Mouse (Mus musculus) naive thymus-derived CD4-positive, alpha-beta T cell, adult 2 months (primary cell): ENCODE results near the gene Gm20388.
A peak's percentile ranks its signal among the peaks of the same experiment; 100 is the strongest.

ENCODE experiments used
- DNase-seq: peaks from one replicate; pipeline ENCODE4 v3.0.0-alpha.2; 2011; ENCODE audit warnings: low read depth

Gene Gm20388

GRCm38 (mm10) chr8:121080361-121081090 is 1169.9 kb downstream of the Gm20388 start:
- DNase-seq, result no peak

- no peak for DNase-seq
These were observed 1170.8 kb downstream of the Gm20388 start for GRCm38 (mm10) chr8:121081398-121081797.

GRCm38 (mm10) chr8:121082218-121083092 is 1171.8 kb downstream of the Gm20388 start:
- DNase-seq, result no peak

GRCm38 (mm10) chr8:121083093-121083935 is 1172.7 kb downstream of the Gm20388 start:
- no peak for DNase-seq

GRCm38 (mm10) chr8:121083936-121084209 is 1173.2 kb downstream of the Gm20388 start:
- no peak for DNase-seq

GRCm38 (mm10) chr8:121084210-121084951 is 1173.7 kb downstream of the Gm20388 start, which contains the start of gene Foxf1:
Foxf1 (plus strand) TSS chr8:121084386.
- DNase-seq, result no peak

GRCm38 (mm10) chr8:121085011-121085410 is 1174.4 kb downstream of the Gm20388 start:
- no peak for DNase-seq

- no peak for DNase-seq
These were observed 1174.9 kb downstream of the Gm20388 start for GRCm38 (mm10) chr8:121085561-121085960.

- DNase-seq, result no peak
These were observed 1175.6 kb downstream of the Gm20388 start for GRCm38 (mm10) chr8:121086004-121086900.

- no peak for DNase-seq
These were observed 1177.6 kb downstream of the Gm20388 start for GRCm38 (mm10) chr8:121088281-121088680.

- DNase-seq, result no peak
These were observed 1178.4 kb downstream of the Gm20388 start for GRCm38 (mm10) chr8:121088871-121089630.

GRCm38 (mm10) chr8:121089631-121090380 is 1179.2 kb downstream of the Gm20388 start:
- DNase-seq, result no peak

- DNase-seq, result no peak
These were observed 1180.1 kb downstream of the Gm20388 start for GRCm38 (mm10) chr8:121090716-121091115.

- no peak for DNase-seq
These were observed 1181.5 kb downstream of the Gm20388 start for GRCm38 (mm10) chr8:121092141-121092540.

- DNase-seq, result peak; percentile 79
These were observed 1182.0 kb downstream of the Gm20388 start for GRCm38 (mm10) chr8:121092627-121093026.

GRCm38 (mm10) chr8:121093496-121093895 is 1182.9 kb downstream of the Gm20388 start:
- DNase-seq, result no peak

GRCm38 (mm10) chr8:121104049-121104818 is 1193.6 kb downstream of the Gm20388 start:
- DNase-seq, result peak; percentile 83
